Mouse (Mus musculus) brain, embryonic 18.5 days (tissue): ENCODE measurements around the gene Grin2c.

Experiments used
- DNase-seq: peaks from one replicate; pipeline ENCODE4 v3.0.0-alpha.2; 2012; ENCODE audit warnings: low read depth, low spot score

Gene Grin2c

GRCm38 (mm10) chr11:115208126-115208525 is 58.9 kb downstream of the Grin2c start:
- DNase-seq: no peak

- no peak for DNase-seq
These were observed 64.3 kb downstream of the Grin2c start for GRCm38 (mm10) chr11:115202756-115203155.

GRCm38 (mm10) chr11:115202316-115202715 is 64.7 kb downstream of the Grin2c start:
- DNase-seq: no peak

GRCm38 (mm10) chr11:115200520-115200919 is 66.5 kb downstream of the Grin2c start:
- DNase-seq: no peak
